ENCODE assay signal across 27 mouse cellular contexts in the genomic region with DNA sequence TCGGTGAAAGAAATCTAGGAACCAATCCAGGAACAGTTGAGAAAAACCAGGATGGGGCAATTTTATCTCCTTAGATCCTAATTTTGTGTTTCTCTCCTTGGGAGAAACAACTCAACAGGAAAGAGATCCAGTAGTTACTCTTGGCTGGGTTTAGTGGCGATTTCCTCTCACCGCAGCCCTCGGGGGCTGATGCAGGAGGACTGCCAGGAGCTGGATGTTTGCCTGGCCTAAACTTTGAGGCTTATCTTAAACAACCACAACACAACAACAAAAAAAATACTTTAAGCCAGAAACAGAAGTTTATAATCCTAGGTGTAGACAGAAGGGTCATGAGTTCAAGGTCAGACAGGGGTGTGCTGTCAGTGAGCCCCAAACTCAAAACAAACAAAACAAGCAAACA. TPM values are rescaled to one million over a fixed set of nuclear protein-coding genes. Genes with fewer than 3 reads are reported as not detected.
DNase-seq lines count a peak whose midpoint lies in the region; ATAC-seq and TF ChIP-seq lines count a peak whose summit lies in the region.
"Had no signal": no experiment of that assay in that cellular context is flagged by ENCODE, and none has a peak within 500 bp of the region (broad histone marks: within the 10 kb centered on the region; RNA-seq: fewer than 3 reads in every experiment).

No protein-coding gene starts in this region.

- no peak overlapping the region for H3K4me3 ChIP-seq in embryonic facial prominence, embryonic 14.5 days (ENCODE audit: low read depth, low read length)
- H3K4me3 ChIP-seq in embryonic facial prominence, embryonic 10.5 days, result no peak overlapping the region
- H3K4me3 ChIP-seq in heart, adult 2 months, result no peak overlapping the region
- no peak overlapping the region for H3K4me3 ChIP-seq in heart, embryonic 12.5 days
- H3K4me3 ChIP-seq: embryonic facial prominence, embryonic 15.5 days; erythroblast, embryonic 14.5 days; forebrain, embryonic 10.5 days; gastrocnemius, adult 2 months; hindbrain, embryonic 13.5 days had no signal

- TF ChIP-seq EP300 in heart, adult 2 months (IDR thresholded peaks at IDR 0.05; ENCODE audit: insufficient read depth, low read depth, low read length), result no peak

- DNase-seq in embryonic facial prominence, embryonic 14.5 days (ENCODE audit: low spot score), result peak; percentile 38
- DNase-seq in embryonic facial prominence, embryonic 10.5 days (ENCODE audit: low spot score), result no peak
- DNase-seq in heart, adult 2 months, result peak; percentile 33 to 42
- peak; percentile 29 for DNase-seq in 3T3-L1 (ENCODE audit: low read depth, low spot score)
- DNase-seq in heart, postnatal 14 days, result peak; percentile 45
- DNase-seq in thymus, postnatal 0 days (ENCODE audit: low spot score), result no peak
- no peak for DNase-seq in left cerebral cortex, postnatal 14 days (ENCODE audit: low spot score in 2 of 2)
- DNase-seq: adrenal gland, adult 2 months; adrenal gland, postnatal 25 days; cerebellum, adult 18-20 months; cerebellum, adult 9-11 months; cerebellum, postnatal 36 days; gastrocnemius, adult 2 months; kidney, adult 11 months had no signal

- no peak overlapping the region for H3K4me2 ChIP-seq in embryonic facial prominence, embryonic 14.5 days (ENCODE audit: low read depth, low read length)
- no peak overlapping the region for H3K4me2 ChIP-seq in heart, embryonic 12.5 days
- H3K4me2 ChIP-seq: embryonic facial prominence, embryonic 15.5 days; hindbrain, embryonic 13.5 days had no signal

- no peak for ATAC-seq in embryonic facial prominence, embryonic 14.5 days (ENCODE audit: low read depth)
- no peak for ATAC-seq in heart, embryonic 12.5 days (ENCODE audit: insufficient number of reproducible peaks, low FRiP score)
- ATAC-seq: forebrain, embryonic 14.5 days; hindbrain, postnatal 0 days had no signal

- H3K9ac ChIP-seq in embryonic facial prominence, embryonic 14.5 days (ENCODE audit: low read depth, low read length), result no peak overlapping the region
- no peak overlapping the region for H3K9ac ChIP-seq in heart, adult 2 months (ENCODE audit: low read depth, low read length)
- no peak overlapping the region for H3K9ac ChIP-seq in heart, embryonic 12.5 days
- H3K9ac ChIP-seq: embryonic facial prominence, embryonic 15.5 days; hindbrain, embryonic 13.5 days had no signal

- H3K27ac ChIP-seq in embryonic facial prominence, embryonic 14.5 days (replicated peaks; ENCODE audit: low read depth, low read length), result no peak overlapping the region
- no peak overlapping the region for H3K27ac ChIP-seq in embryonic facial prominence, embryonic 10.5 days (replicated peaks)
- no peak overlapping the region for H3K27ac ChIP-seq in heart, adult 2 months
- H3K27ac ChIP-seq in heart, embryonic 12.5 days (ENCODE audit: poor library complexity, severe bottlenecking), result no peak overlapping the region
- H3K27ac ChIP-seq: embryonic facial prominence, embryonic 15.5 days; forebrain, embryonic 10.5 days; gastrocnemius, adult 2 months; hindbrain, embryonic 13.5 days; hindbrain, postnatal 0 days had no signal

- no peak for TF ChIP-seq POLR2A in heart, adult 2 months (IDR thresholded peaks at IDR 0.05; ENCODE audit: insufficient read depth, low read depth, low read length)

- H3K27me3 ChIP-seq in embryonic facial prominence, embryonic 14.5 days (replicated peaks; ENCODE audit: control insufficient read depth, insufficient read depth, low read length), result no peaks in the 10 kb centered on the region
- H3K27me3 ChIP-seq in embryonic facial prominence, embryonic 10.5 days (replicated peaks; ENCODE audit: low read depth, poor library complexity, severe bottlenecking), result no peaks in the 10 kb centered on the region
- H3K27me3 ChIP-seq in heart, adult 2 months (ENCODE audit: control insufficient read depth, insufficient read depth, low read length), result no peaks in the 10 kb centered on the region
- H3K27me3 ChIP-seq in heart, embryonic 12.5 days (replicated peaks), result no peaks in the 10 kb centered on the region
- H3K27me3 ChIP-seq: embryonic facial prominence, embryonic 15.5 days; hindbrain, embryonic 13.5 days had no signal

- no peaks in the 10 kb centered on the region for H3K9me3 ChIP-seq in embryonic facial prominence, embryonic 14.5 days (ENCODE audit: control insufficient read depth, low read length)
- no peaks in the 10 kb centered on the region for H3K9me3 ChIP-seq in embryonic facial prominence, embryonic 10.5 days
- no peaks in the 10 kb centered on the region for H3K9me3 ChIP-seq in heart, embryonic 12.5 days (replicated peaks)
- H3K9me3 ChIP-seq: embryonic facial prominence, embryonic 15.5 days; forebrain, embryonic 10.5 days; hindbrain, embryonic 13.5 days had no signal

- H3K36me3 ChIP-seq in embryonic facial prominence, embryonic 14.5 days (ENCODE audit: control insufficient read depth, insufficient read depth, low read length), result no peaks in the 10 kb centered on the region
- H3K36me3 ChIP-seq in embryonic facial prominence, embryonic 10.5 days (replicated peaks), result no peaks in the 10 kb centered on the region
- no peaks in the 10 kb centered on the region for H3K36me3 ChIP-seq in heart, adult 2 months (ENCODE audit: control insufficient read depth, insufficient read depth, low read length)
- no peaks in the 10 kb centered on the region for H3K36me3 ChIP-seq in heart, embryonic 12.5 days
- H3K36me3 ChIP-seq: embryonic facial prominence, embryonic 15.5 days; forebrain, embryonic 10.5 days; hindbrain, embryonic 13.5 days had no signal

- TF ChIP-seq CTCF in heart, adult 2 months (IDR thresholded peaks at IDR 0.05), result no peak

- WGBS in embryonic facial prominence, embryonic 14.5 days, result 74% methylated on average over 4 of the region's 4 CpGs
- WGBS in embryonic facial prominence, embryonic 10.5 days, result 85% methylated on average over 4 of the region's 4 CpGs
- WGBS in heart, adult 2 months, result 30% methylated on average over 4 of the region's 4 CpGs
- WGBS in heart, embryonic 12.5 days, result 61% methylated on average over 4 of the region's 4 CpGs

- H3K4me1 ChIP-seq in embryonic facial prominence, embryonic 14.5 days (ENCODE audit: control insufficient read depth, insufficient read depth, low read length), result no peaks in the 10 kb centered on the region; the same call in 1 of the 2 replicates
- no peaks in the 10 kb centered on the region for H3K4me1 ChIP-seq in embryonic facial prominence, embryonic 10.5 days
- H3K4me1 ChIP-seq in heart, adult 2 months (ENCODE audit: control insufficient read depth, insufficient read depth, low read length), result no peaks in the 10 kb centered on the region; the same call in none of the 2 replicates
- H3K4me1 ChIP-seq in heart, embryonic 12.5 days (replicated peaks), result 0 out of 2 replicates have a peak, but pooled peaks cover 3% of the 10 kb centered on the region
- H3K4me1 ChIP-seq: embryonic facial prominence, embryonic 15.5 days had no signal

- intact Hi-C loops in heart, adult 2 months (cut with DNase I), result no loop called here
- intact Hi-C loops in heart, postnatal 14 days (cut with DNase I), result no loop called here
- intact Hi-C loops in left cerebral cortex, postnatal 14 days (cut with DNase I), result no loop called here

- H3K79me2 ChIP-seq in heart, adult 2 months (replicated peaks; ENCODE audit: control insufficient read depth, insufficient read depth, low read length), result no peaks in the 10 kb centered on the region

RNA-seq across cellular contexts. Expression of a gene that starts 3.6 kb away (rescaled TPM):
- 0.10 TPM in 1 of 2 replicates, not detected in the other for polyA plus RNA-seq in embryonic facial prominence, embryonic 14.5 days (2014; fragmentation: Nextera tagmentation; extraction: Ambion mirVana)
- not detected in 2 replicates for polyA plus RNA-seq in embryonic facial prominence, embryonic 10.5 days (2016; fragmentation: Nextera tagmentation; extraction: Ambion mirVana)
- not detected for total RNA-seq in heart, adult 2 months (2021)
- not detected in 2 replicates for polyA plus RNA-seq in heart, adult 2 months (2012; rRNA removed)
- not detected in 2 replicates for polyA plus RNA-seq in heart, embryonic 12.5 days (2016; fragmentation: Nextera tagmentation; extraction: Ambion mirVana)
- not detected for total RNA-seq in heart, postnatal 14 days (2021)
- polyA plus RNA-seq in thymus, postnatal 0 days (2015; fragmentation: Nextera tagmentation; extraction: Ambion mirVana), result 0.07 TPM in 1 of 2 replicates, not detected in the other
- not detected for total RNA-seq in left cerebral cortex, postnatal 14 days (2021)
- total RNA-seq: adrenal gland, adult 2 months; adrenal gland, postnatal 25 days; hematopoietic stem cell, adult 5-6 weeks; hindbrain, postnatal 0 days; MEL had no signal
- polyA plus RNA-seq: adrenal gland, adult 2 months; C2C12; erythroblast, embryonic 14.5 days; forebrain, embryonic 10.5 days; forebrain, embryonic 14.5 days; heart, embryonic 14.5 days; hindbrain, embryonic 13.5 days; hindbrain, postnatal 0 days; intestine, embryonic 14.5 days had no signal

RNA-seq across cellular contexts. Expression of a gene that starts 39.3 kb away (rescaled TPM):
- polyA plus RNA-seq in embryonic facial prominence, embryonic 14.5 days (2014; fragmentation: Nextera tagmentation; extraction: Ambion mirVana), result not detected in 2 replicates
- not detected in 2 replicates for polyA plus RNA-seq in embryonic facial prominence, embryonic 10.5 days (2016; fragmentation: Nextera tagmentation; extraction: Ambion mirVana)
- total RNA-seq in heart, adult 2 months (2021), result not detected
- 0.09 and 0.16 TPM in 2 replicates for polyA plus RNA-seq in heart, adult 2 months (2012; rRNA removed)
- polyA plus RNA-seq in heart, embryonic 12.5 days (2016; fragmentation: Nextera tagmentation; extraction: Ambion mirVana), result not detected in 2 replicates
- under 1 TPM in 1 of 2 experiments, not detected in 1; 0.15 TPM for total RNA-seq in heart, postnatal 14 days (2021)
- polyA plus RNA-seq in thymus, postnatal 0 days (2015; fragmentation: Nextera tagmentation; extraction: Ambion mirVana), result not detected in 2 replicates
- under 1 TPM; 0.24 to 0.57 TPM for total RNA-seq in left cerebral cortex, postnatal 14 days (2021)
- total RNA-seq: adrenal gland, adult 2 months; gastrocnemius, adult 2 months; gastrocnemius, postnatal 4 days; hematopoietic stem cell, adult 5-6 weeks; hindbrain, postnatal 0 days had no signal
- polyA plus RNA-seq: adrenal gland, adult 2 months; C2C12; erythroblast, embryonic 14.5 days; forebrain, embryonic 10.5 days; forebrain, embryonic 14.5 days; heart, embryonic 14.5 days; hindbrain, embryonic 13.5 days; hindbrain, postnatal 0 days; intestine, embryonic 14.5 days had no signal

RNA-seq across cellular contexts. Expression of a gene that starts 41.6 kb away (rescaled TPM):
- polyA plus RNA-seq in embryonic facial prominence, embryonic 14.5 days (2014; fragmentation: Nextera tagmentation; extraction: Ambion mirVana), result 0.17 and 0.85 TPM in 2 replicates
- polyA plus RNA-seq in embryonic facial prominence, embryonic 10.5 days (2016; fragmentation: Nextera tagmentation; extraction: Ambion mirVana), result not detected in 2 replicates
- total RNA-seq in heart, adult 2 months (2021), result not detected
- polyA plus RNA-seq in heart, adult 2 months (2012; rRNA removed), result 0.50 TPM in 1 of 2 replicates, not detected in the other
- polyA plus RNA-seq in heart, embryonic 12.5 days (2016; fragmentation: Nextera tagmentation; extraction: Ambion mirVana), result 0.08 TPM in 1 of 2 replicates, not detected in the other
- not detected for total RNA-seq in heart, postnatal 14 days (2021)
- polyA plus RNA-seq in thymus, postnatal 0 days (2015; fragmentation: Nextera tagmentation; extraction: Ambion mirVana), result 0.10 and 0.35 TPM in 2 replicates
- total RNA-seq in left cerebral cortex, postnatal 14 days (2021), result 1 to 10 TPM in 1 of 2 experiments, under 1 TPM in 1; 0.76 to 1.3 TPM
- total RNA-seq: adrenal gland, postnatal 25 days; gastrocnemius, adult 2 months; hematopoietic stem cell, adult 5-6 weeks; MEL had no signal
- polyA plus RNA-seq: adrenal gland, adult 2 months; C2C12; erythroblast, embryonic 14.5 days; forebrain, embryonic 10.5 days; forebrain, embryonic 14.5 days; heart, embryonic 14.5 days; hindbrain, embryonic 13.5 days; intestine, embryonic 14.5 days had no signal

Comparison
In these comparisons a context has a peak if more than half of its experiments do, and no peak if none do; other contexts are left out.
1. DNase-seq: peak in embryonic facial prominence, embryonic 14.5 days (single experiment), heart, adult 2 months (2 of 2), 3T3-L1 (single experiment) and heart, postnatal 14 days (2 of 2); none in embryonic facial prominence, embryonic 10.5 days (single experiment), thymus, postnatal 0 days (single experiment) and left cerebral cortex, postnatal 14 days (0 of 2).